Mouse (Mus musculus): ENCODE measurements around the gene Gadl1.
A peak's percentile ranks its signal among the peaks of the same experiment; 100 is the strongest.

Gadl1 gene

DNA sequence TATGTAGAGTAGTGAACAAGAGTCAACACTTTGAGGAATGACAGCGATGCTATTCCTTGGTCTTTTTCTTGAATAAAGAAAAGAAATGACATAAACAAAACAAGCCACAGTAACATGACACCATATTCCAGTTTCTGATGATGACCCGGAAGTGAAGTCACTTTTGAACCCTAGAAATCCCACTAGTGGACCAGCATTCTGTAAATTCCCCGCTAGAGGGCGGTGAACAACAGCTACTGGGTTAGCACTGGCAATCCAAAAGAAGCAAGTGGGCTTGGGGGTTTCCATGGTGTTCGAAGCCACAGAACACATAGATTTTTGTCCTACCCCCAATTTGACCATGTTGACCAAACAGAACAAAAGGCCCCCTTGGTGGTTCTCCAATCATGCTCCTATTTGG is 178.6 kb downstream of the Gadl1 start:
- peak; percentile 16 for DNase-seq (ENCODE audit: low read depth, low spot score)

DNA sequence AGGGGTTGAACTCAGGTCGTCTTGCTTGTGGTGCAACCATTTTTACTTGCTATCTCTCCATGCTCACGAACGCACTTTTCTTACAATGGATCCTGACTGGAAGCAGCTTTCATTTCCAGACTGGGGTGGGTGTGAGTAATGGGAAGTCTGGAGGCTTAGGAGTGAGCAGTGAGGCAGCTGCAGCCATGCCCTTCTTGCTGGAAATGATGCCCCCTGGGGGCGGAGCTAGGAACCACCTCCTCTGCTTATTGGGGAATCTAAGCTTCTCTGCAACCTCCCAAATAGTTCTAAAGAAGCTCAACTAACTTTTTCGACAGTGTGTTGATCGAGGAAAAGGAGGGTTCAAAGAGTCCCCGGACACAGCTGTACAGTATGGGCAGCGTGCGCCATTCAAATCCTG is 179.7 kb downstream of the Gadl1 start:
- DNase-seq (ENCODE audit: low read depth, low spot score) = no peak

DNA sequence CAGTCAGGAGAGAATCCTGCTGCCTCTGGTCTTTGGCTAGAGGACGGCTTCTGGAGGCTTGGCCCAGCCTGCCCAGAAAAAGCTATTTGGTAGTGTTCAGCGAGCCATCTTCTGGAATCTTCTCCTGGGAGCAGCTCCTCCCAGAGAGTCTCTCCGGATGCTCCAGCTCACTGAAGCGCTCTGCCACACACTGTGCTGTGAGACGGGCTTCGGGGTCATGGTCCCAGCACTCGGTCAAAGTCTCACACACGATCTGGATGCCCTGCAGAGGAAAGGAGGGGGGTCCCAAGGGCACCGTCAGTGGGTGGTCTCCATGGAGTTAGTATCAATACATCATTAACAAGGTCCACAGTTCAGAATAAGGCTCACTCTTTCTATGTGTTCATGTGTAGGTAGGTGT is 181.0 kb downstream of the Gadl1 start:
- no peak for DNase-seq (ENCODE audit: low read depth, low spot score)

DNA sequence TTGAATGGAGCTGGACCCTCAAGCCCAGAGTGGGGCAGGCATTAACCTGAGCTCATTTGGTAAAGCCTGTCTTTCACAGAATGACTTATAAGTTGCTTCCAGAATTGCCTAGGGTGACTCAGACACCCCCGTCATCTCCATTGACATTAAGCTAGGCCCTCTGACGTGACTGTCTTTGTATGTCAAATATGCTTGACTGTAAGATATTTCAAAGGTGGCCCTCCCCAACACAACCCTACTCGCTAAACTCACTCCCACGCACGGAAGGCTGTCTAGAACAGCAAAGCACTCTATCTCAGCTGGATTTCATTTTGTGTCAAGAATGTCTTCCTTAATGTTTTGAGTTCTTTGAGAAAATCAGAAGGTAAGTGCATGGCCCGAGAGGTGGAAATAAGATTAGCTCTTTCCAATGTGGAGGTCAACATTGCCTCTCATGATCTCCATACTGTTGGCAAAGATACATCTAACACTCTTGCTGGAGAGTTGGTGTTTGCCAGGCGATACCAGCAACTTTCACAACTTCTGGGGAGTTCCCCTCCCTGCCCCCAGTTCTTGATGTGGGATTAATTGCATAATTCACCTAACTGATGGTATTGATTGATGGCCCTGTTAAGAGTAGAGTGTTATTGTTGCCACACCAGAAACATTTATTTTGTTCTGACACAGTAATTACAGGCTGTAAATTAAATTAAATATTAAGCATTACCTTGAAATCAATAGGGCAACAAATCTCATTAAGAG is 182.0 kb downstream of the Gadl1 start:
- DNase-seq (ENCODE audit: low read depth, low spot score) = no peak

DNA sequence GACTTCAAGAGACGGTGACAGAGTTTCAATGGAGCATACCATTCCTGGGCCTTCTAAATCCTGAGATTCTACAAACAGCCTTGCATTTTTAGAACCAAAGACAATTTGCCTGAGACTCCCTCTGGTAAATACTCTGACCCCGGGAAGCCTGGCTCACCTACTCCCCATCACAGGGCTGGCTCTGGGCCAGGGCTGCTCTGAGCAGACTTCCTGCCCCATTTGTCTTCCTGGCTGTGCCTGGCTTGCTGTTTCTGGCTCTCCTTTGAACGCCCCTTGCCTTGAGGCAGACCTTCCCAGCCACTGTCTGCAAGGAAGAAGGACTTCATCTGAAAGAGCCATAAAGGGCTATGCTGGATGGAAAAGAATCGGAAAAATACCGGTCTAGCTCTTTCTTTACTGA is 182.7 kb downstream of the Gadl1 start:
- no peak for DNase-seq (ENCODE audit: low read depth, low spot score)

DNA sequence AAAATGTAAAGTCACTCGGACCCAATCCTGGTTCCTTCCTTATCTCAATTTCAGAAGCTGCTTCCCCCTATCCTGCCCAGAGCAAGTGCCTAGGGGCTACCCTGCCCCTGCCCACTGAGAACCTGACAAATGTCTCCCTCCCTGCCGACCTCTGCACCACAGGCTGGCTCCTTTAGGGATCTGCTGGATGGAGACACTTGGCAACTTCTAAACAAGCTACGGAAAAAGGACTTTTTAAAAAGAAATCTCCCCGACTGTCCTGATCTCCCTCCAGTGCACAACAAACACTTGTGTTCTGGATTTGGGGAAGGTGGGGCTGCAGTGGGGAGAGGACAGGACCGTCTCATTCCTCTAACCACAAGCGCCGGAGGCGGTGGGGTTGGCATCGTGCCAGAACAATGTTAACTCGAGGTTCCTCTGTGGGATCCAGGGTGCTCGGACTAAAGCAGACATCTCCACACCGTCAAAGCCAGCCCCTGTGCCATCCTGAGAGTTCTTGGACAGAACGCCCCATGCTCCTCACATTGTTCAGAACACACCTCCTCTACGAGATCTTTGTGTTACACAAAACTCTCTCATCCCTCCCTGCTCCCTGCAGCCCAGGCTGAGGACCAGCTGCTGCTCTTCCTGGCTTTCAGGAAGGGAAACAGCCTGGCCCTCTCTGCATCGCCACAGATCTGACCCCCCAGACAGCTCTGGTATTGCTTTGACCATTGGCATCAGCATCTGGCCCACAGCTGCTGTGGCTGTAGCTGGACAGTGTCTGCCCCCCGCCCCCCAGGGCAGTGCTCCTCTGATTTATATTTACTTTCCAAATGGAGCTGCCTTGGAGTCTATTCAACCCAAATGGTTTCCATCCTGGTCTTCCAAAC is 189.7 kb downstream of the Gadl1 start:
- no peak for DNase-seq (ENCODE audit: low read depth, low spot score)

DNA sequence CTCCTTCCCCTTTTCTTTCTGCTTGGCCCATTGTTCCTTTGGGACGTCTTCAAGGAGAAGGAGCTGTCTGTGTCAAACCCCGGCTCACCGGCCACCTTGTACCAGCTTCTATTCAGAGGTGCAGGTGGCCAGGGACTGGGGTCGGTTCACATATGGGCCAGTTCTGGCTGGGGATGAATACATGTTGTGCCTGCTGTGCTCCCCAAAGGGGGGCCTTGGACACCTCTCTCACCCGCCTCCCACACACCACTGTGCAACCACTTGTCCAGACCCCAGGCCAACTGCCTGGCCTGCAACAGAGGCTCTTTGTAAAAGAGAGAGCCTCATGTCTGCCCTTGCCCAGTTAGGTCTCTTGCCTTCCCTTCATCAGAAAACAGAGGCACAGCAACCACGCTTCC is 190.3 kb downstream of the Gadl1 start:
- DNase-seq (ENCODE audit: low read depth, low spot score) = no peak

DNA sequence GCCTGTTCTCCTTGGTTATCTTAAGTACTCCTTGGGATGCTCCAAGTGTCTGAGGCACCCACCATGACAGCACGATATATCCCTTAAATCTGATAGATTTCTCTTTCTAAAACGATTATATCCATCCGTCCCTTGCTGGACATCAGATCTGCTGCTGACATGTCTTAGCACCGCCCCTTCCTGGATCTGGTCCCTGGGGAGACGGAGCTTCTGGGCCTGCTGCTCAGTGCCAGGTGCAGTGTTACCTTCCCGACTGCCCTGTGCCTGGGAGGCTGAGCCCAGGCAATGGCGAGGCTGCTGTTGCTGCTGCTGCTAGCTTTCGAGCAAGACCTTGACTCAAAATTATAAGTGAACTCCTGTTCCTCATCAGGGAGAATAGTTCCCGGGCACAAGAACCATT is 190.8 kb downstream of the Gadl1 start:
- no peak for DNase-seq (ENCODE audit: low read depth, low spot score)

DNA sequence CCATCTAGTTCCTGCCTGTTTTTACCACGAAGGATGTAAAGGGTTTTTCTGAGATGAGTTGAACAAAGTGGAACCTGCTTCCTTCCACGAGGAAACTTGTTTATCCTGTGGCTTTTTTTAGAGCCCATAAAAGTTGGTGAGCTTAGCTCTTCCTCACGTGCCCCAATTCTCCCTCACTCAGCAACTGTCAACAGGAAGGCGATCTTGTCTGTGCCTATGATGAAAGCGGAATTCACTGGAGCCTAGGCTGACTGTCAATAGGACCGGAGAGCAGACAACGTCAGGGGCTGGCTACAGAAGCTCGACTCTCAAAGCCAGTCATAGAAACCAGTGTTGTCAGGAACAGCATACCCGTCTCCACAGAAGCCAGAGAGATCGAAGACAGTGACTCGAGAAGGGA is 192.6 kb downstream of the Gadl1 start:
- no peak for DNase-seq (ENCODE audit: low read depth, low spot score)

DNA sequence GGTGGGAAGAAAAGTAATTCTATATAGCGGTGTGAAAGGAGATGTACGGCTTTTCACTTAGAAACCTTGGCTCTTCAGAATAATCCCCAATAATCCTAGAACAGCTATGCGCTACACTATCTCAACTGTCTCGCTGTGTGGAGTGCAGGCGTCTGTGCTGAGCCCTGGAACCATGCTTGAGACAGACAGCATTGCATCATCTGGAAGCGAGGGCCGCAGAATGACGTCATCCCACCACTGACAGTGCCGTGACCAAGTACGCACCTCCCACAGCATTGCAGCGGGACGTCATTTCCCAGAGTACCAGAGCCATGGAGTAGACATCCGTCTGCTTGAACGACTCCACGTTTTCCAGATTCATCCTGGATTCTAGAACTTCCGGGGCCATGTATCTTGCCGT is 195.5 kb downstream of the Gadl1 start:
- DNase-seq (ENCODE audit: low read depth, low spot score) = no peak

DNA sequence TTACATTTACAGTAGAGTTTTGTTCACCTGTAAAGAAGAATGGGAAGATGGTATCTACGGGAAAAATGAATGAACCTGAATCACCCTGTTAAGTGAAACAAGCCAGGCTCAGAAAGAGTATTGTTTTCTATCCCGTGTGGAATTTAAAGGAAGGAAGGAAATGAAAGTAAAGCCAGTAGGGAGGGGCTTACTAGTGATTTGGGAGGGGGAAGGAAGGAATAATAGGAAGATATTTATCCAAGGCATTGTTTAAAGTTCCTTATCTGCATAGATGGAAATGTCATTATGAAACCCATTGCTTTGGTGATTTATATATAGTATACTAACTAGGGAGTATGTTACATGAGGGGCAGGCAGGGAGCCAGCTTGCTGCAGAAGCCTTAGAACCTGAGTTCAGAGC is 199.5 kb downstream of the Gadl1 start:
- no peak for DNase-seq (ENCODE audit: low read depth, low spot score)

DNA sequence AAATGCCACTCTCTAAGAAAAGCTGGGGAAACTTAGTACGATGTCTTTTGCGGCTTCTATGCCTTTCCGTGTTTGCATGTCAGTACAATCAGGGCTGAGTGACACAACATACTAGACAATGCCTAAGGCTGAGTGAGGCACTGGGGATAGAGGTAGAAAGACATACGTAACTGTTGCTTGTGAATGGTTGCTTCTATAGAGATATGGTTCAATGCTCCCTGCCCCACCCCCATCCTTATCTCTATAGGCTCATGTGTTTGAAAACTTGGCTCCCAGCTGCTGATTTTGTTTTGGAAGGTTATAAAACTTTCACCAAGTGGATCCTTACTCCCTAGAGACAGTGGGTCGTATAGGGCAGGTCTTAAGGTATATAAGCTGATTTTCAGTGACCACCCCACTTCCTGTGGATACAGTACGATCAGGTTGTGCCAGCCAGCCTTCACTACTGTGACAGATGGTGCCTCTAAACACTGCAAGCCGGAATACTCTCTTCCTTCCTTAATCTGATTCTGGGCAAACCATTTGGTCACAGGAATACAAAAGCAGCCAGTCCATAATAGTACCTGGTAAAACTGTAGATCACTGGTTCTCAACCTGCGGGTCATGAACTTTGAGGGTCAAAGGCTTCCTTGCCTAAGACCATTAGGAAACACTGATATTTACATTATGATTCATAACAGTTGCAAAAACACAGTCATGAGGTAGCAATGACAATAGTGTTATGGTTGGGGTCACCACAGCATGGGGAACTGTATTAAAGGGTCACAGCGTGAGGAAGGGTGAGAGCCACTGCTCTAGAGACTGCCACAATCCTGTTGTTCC is 202.1 kb downstream of the Gadl1 start:
- no peak for DNase-seq (ENCODE audit: low read depth, low spot score)

DNA sequence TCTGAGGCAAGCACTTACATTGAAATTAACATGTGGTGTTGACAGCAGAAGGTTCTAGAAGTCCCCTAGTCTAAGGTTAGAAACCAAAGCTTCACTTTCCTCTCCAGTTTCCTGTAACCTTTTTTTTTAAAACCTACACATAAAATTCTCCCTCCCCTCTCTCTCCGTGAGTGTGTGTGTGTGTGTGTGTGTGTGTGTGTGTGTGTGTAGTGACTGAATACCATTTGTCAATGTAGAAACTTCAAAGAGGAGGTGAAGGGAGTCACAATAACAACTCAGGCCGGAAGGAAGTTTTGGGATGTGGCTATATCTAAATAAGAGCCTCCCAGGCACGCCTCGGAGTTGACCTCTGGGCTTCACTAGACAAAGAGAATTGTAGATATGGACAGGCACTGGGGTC is 205.1 kb downstream of the Gadl1 start:
- DNase-seq (ENCODE audit: low read depth, low spot score) = no peak

DNA sequence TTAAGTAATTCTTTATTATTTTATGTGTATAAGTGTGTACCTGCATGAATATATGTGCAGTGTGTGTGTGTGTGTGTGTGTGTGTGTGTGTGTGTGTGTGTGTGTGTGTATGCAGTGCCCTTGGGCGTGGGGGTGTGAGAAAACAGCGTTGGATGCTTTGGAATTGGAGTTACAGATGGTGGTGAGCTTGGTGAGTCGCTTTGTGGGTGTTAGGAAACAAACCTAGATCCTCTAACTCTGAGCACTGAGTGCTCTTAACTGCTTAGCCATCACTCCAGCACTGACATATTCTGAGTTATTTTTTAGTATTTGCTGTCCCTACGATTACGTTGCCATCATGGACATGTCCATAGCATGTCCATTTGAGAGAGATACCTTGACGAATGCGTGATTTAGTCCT is 206.6 kb downstream of the Gadl1 start:
- DNase-seq (ENCODE audit: low read depth, low spot score) = no peak

DNA sequence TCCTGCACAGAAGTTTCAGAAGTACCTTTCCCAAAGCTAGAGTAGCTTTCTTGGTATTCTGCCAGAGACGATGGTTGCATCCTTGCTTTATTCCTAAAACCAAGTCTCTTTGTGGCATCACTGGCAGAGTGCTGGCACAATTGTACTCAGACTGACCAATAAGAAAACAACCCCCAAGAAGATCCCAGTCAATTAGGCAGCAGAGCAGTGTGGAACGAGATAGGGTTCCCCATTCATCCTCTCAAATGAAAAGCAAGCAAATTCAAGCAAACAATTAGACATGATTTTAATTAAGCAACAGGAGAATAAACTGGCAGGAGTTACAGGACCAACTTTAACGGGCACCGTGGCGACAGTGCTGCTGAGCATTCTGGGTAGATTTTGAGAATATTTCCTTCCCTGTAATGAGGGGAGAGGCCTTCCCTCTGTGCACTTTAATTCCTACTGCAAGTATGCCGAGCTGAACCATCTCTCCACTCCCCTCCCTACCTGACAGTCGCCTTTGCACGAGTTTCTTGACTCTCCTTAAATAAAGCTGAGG is 209.1 kb downstream of the Gadl1 start:
- DNase-seq (ENCODE audit: low read depth, low spot score) = no peak

DNA sequence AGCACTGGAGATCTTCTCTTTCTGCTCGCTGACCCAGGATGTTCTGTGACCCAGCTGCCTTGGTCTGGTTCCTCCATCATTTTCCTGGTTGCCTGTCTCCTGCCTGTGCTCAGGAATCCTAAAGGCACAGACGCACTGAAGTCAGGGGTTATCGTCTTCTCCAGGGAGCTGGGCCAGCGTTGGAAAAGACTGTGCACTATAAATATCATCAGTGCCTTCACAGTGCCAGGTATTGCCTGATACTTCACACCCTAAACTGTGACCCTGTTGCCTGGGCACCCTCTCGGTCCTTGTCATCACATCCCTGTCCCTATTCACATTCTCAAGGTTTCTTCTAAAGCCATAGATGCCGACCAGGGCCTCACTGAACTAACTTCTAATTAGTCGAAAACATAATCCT is 210.7 kb downstream of the Gadl1 start:
- DNase-seq (ENCODE audit: low read depth, low spot score) = no peak

DNA sequence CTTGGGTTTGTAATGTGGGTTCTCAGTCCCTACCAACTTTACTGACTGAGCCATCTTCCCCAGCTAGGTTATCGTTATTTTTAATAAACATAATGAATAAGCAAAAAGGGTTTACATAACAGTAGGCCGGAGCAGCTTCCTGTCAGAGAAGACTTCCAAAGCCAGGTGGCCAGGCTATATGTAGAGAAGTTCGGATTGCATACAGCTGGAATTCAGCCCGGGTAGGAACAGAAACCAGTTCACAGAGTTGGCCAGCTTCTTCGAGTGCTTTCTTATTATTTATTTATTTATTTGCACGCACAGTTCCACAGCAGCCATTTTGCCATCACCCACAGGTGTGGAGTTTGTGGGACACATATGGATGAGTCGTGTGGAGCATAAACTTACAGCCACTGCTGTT is 212.2 kb downstream of the Gadl1 start:
- DNase-seq (ENCODE audit: low read depth, low spot score) = no peak

DNA sequence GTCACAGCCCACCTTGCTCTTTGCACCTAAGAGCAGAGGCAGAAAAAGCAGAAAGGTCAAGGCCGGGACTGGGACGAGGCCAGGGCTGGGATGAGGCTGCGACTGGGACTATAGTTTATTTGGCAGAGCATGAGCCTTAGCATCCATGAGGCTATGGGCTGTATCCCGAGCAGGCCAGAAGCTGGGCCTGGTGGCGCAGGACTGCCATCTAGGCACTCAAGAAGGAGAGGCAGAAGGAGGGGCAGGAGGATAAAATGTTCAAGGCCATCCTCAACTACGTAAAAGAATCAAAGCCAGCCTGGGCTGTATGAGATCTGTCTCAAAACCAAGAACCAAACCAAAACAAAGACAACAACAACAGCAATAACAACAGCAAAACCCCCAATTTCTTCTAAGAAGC is 213.3 kb downstream of the Gadl1 start:
- DNase-seq (ENCODE audit: low read depth, low spot score) = no peak

DNA sequence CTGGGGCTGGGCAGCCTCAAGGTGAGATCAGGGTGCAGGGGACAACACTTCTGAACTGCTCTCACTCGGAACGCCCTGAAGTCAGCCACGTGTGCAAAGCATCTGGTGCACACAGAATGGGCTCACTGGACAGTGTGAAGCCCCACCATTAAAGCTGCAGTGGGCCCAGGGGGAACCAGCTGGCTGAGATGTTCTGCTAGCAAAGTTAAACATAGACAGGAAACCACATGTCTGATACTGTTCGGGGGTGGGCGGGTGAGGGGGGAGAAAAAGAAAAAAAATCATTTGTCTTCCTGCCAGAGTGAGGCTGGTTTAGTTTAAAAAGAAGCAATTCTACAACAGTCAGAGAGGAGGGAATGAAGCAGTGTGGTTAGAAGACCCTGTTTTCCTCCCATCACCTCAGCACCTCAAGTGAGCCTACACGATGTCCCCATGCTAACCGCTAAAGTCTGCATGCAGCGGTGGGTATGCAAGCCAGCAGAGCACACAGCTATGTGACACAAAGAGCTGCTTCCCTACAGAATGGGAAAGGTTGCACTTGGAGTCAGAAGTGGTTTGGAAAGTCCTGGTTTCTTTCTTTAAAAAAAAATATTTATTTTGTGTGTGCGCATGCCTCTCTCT is 213.8 kb downstream of the Gadl1 start:
- DNase-seq (ENCODE audit: low read depth, low spot score) = no peak
